Mouse (Mus musculus): Measurements from ENCODE around the gene Patl1. TPM values are rescaled to one million over a fixed set of nuclear protein-coding genes. Genes with fewer than 3 reads are reported as not detected.

The Patl1 gene
- polyA plus RNA-seq, 1 experiment from 2014 or later, result 21.4 TPM

Small RNA genes lying within 50 kb of the gene (microRNA-seq; reads per million reads assigned to microRNA genes)
- 9.9 reads per million, percentile 28 among the genes with 10 or more reads in this experiment for gene Mir6994

Other genes starting within 250 kb of the Patl1 start
- gene Oosp1, start 221.2 kb upstream of the Patl1 start, polyA plus RNA-seq (2015; fragmentation: Nextera tagmentation; extraction: Ambion mirVana), result not detected in 2 replicates
- not detected in 2 replicates for gene Oosp3, start 215.3 kb upstream of the Patl1 start, polyA plus RNA-seq (2015; fragmentation: Nextera tagmentation; extraction: Ambion mirVana)
- not detected in 2 replicates for gene Gif, start 164.8 kb upstream of the Patl1 start, polyA plus RNA-seq (2015; fragmentation: Nextera tagmentation; extraction: Ambion mirVana)
- 42.8 and 47.4 TPM in 2 replicates for gene Mrpl16, start 142.0 kb upstream of the Patl1 start, polyA plus RNA-seq (2015; fragmentation: Nextera tagmentation; extraction: Ambion mirVana)
- gene Stx3, start 93.0 kb upstream of the Patl1 start, polyA plus RNA-seq (2015; fragmentation: Nextera tagmentation; extraction: Ambion mirVana), result 20.7 and 24.1 TPM in 2 replicates
- gene Olfr1417, start 73.2 kb upstream of the Patl1 start, polyA plus RNA-seq (2015; fragmentation: Nextera tagmentation; extraction: Ambion mirVana), result not detected in 2 replicates
- not detected in 2 replicates for gene Olfr1418, start 51.3 kb upstream of the Patl1 start, polyA plus RNA-seq (2015; fragmentation: Nextera tagmentation; extraction: Ambion mirVana)
- not detected in 2 replicates for gene Olfr1419, start 37.3 kb upstream of the Patl1 start, polyA plus RNA-seq (2015; fragmentation: Nextera tagmentation; extraction: Ambion mirVana)
- gene Olfr1420, start 25.8 kb upstream of the Patl1 start, polyA plus RNA-seq (2015; fragmentation: Nextera tagmentation; extraction: Ambion mirVana), result 0.16 TPM in 1 of 2 replicates, not detected in the other
- gene Osbp, start 53.5 kb downstream of the Patl1 start, polyA plus RNA-seq (2015; fragmentation: Nextera tagmentation; extraction: Ambion mirVana), result 3.9 and 4.1 TPM in 2 replicates
- gene Olfr1423, start 128.9 kb downstream of the Patl1 start, polyA plus RNA-seq (2015; fragmentation: Nextera tagmentation; extraction: Ambion mirVana), result not detected in 2 replicates
- gene Olfr1424, start 150.3 kb downstream of the Patl1 start, polyA plus RNA-seq (2015; fragmentation: Nextera tagmentation; extraction: Ambion mirVana), result not detected in 2 replicates
- gene Olfr1425, start 165.3 kb downstream of the Patl1 start, polyA plus RNA-seq (2015; fragmentation: Nextera tagmentation; extraction: Ambion mirVana), result not detected in 2 replicates
- not detected in 2 replicates for gene Olfr1426, start 179.6 kb downstream of the Patl1 start, polyA plus RNA-seq (2015; fragmentation: Nextera tagmentation; extraction: Ambion mirVana)
- not detected in 2 replicates for gene Olfr1427, start 190.9 kb downstream of the Patl1 start, polyA plus RNA-seq (2015; fragmentation: Nextera tagmentation; extraction: Ambion mirVana)
- gene Olfr1428, start 203.5 kb downstream of the Patl1 start, polyA plus RNA-seq (2015; fragmentation: Nextera tagmentation; extraction: Ambion mirVana), result not detected in 2 replicates
- not detected in 2 replicates for gene Olfr76, start 210.8 kb downstream of the Patl1 start, polyA plus RNA-seq (2015; fragmentation: Nextera tagmentation; extraction: Ambion mirVana)